Mouse (Mus musculus): Measurements from ENCODE around the gene Pygo2. TPM values are rescaled to one million over a fixed set of nuclear protein-coding genes. Genes with fewer than 3 reads are reported as not detected.

Gene Pygo2
- polyA plus RNA-seq, 1 experiment = 26.2 TPM

- H3K27ac ChIP-seq (ENCODE audit: insufficient read depth, low read depth, low read length) = no peak overlapping the region
- no peak overlapping the region for H3K4me3 ChIP-seq (ENCODE audit: insufficient read depth, low read depth, low read length)
- peaks cover 6% of the 10 kb centered on the region; the same call in 1 of the 2 replicates for H3K4me1 ChIP-seq (ENCODE audit: control insufficient read depth, insufficient read depth, low read length)
- WGBS = 20% methylated on average over 2 of the region's 2 CpGs
- no peaks in the 10 kb centered on the region for H3K36me3 ChIP-seq (ENCODE audit: control insufficient read depth, insufficient read depth, low read length)
- no peak for TF ChIP-seq POLR2A (IDR thresholded peaks at IDR 0.05; ENCODE audit: low read depth, low read length)
- no peak for TF ChIP-seq CTCF (conservative IDR thresholded peaks at IDR 0.05; ENCODE audit: insufficient read depth, insufficient read length, low read depth, low read length)
- H3K27me3 ChIP-seq (replicated peaks; ENCODE audit: control insufficient read depth, insufficient read depth, low read length) = no peaks in the 10 kb centered on the region
- DNase-seq = no peak
These were observed 12.9 kb upstream of the Pygo2 start for GRCm38 (mm10) chr3:89417131-89417530.

DNA sequence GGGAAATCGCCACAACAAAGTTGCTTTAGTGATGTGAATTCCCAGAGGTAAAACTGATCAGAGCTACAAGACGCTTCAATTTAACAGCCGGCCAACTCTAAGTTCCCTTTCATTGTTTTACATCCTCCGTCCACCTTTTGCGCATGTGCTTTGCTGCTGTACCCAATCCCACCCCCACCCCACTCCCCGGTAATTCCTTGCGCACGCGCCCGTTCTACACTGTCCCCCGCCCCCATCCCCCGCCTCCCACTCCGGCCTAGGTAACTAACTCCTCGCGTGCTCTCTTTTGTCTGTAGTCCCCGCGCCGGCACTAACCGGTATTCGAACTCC, 12.2 kb upstream of the Pygo2 start:
- Histone ChIP-seq H3K4me3 (ENCODE audit: insufficient read depth, low read depth, low read length) (peak overlapping the region; percentile 51), H3K27me3 (replicated peaks; ENCODE audit: control insufficient read depth, insufficient read depth, low read length) (no peaks in the 10 kb centered on the region), H3K36me3 (ENCODE audit: control insufficient read depth, insufficient read depth, low read length) (no peaks in the 10 kb centered on the region), H3K27ac (ENCODE audit: insufficient read depth, low read depth, low read length) (no peak overlapping the region), H3K4me1 (ENCODE audit: control insufficient read depth, insufficient read depth, low read length) (peaks cover 6% of the 10 kb centered on the region; the same call in 1 of the 2 replicates)
- no peak for TF ChIP-seq POLR2A (IDR thresholded peaks at IDR 0.05; ENCODE audit: low read depth, low read length)
- no peak for TF ChIP-seq CTCF (conservative IDR thresholded peaks at IDR 0.05; ENCODE audit: insufficient read depth, insufficient read length, low read depth, low read length)
- no peak for DNase-seq
- 2% methylated on average over 20 of the region's 20 CpGs for WGBS

- Histone ChIP-seq H3K4me1 (ENCODE audit: control insufficient read depth, insufficient read depth, low read length) (peaks cover 6% of the 10 kb centered on the region; the same call in 1 of the 2 replicates), H3K27ac (ENCODE audit: insufficient read depth, low read depth, low read length) (peak within 1 kb of the TSS; percentile 96), H3K27me3 (replicated peaks; ENCODE audit: control insufficient read depth, insufficient read depth, low read length) (no peaks in the 10 kb centered on the region), H3K4me3 (ENCODE audit: insufficient read depth, low read depth, low read length) (peak within 1 kb of the TSS; percentile 86), H3K36me3 (ENCODE audit: control insufficient read depth, insufficient read depth, low read length) (no peaks in the 10 kb centered on the region)
- DNase-seq = peak; percentile 99
- TF ChIP-seq CTCF (conservative IDR thresholded peaks at IDR 0.05; ENCODE audit: insufficient read depth, insufficient read length, low read depth, low read length) (no peak), POLR2A (IDR thresholded peaks at IDR 0.05; ENCODE audit: low read depth, low read length) (no peak)
- under 1% methylated on average over 39 of the region's 39 CpGs for WGBS
These were observed 11.7 kb upstream of the Pygo2 start, which contains the start of the genes Cks1b and Shc1 for GRCm38 (mm10) chr3:89418170-89418860. Gene Cks1b, minus strand, starts transcription at chr3:89418383. Gene Shc1, plus strand, starts transcription at chr3:89418443.

DNA sequence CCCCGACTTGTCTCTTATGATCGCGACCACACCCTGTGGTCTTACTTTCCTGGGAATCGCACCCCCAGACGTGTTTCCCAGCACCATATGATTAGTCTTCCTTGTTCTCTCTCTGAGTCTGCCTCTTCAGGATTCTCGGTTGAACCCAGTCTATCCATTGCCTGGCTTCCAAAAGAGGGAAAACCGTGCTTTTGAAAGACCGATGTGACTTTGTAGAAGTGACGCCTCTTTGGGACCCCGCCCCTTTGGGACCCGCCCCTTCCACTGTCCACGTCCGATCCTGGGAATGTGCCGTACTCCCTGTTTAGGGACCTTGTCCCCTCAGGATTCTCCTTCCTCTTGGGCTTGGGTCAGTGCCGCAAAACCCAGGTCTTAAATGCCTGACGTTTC, 11.2 kb upstream of the Pygo2 start:
- WGBS = 1% methylated on average over 16 of the region's 16 CpGs
- Histone ChIP-seq H3K4me1 (ENCODE audit: control insufficient read depth, insufficient read depth, low read length) (peaks cover 6% of the 10 kb centered on the region; the same call in 1 of the 2 replicates), H3K36me3 (ENCODE audit: control insufficient read depth, insufficient read depth, low read length) (no peaks in the 10 kb centered on the region), H3K4me3 (ENCODE audit: insufficient read depth, low read depth, low read length) (peak overlapping the region; percentile 86), H3K27me3 (replicated peaks; ENCODE audit: control insufficient read depth, insufficient read depth, low read length) (no peaks in the 10 kb centered on the region), H3K27ac (ENCODE audit: insufficient read depth, low read depth, low read length) (peak overlapping the region; percentile 96)
- TF ChIP-seq POLR2A (IDR thresholded peaks at IDR 0.05; ENCODE audit: low read depth, low read length) = no peak
- TF ChIP-seq CTCF (conservative IDR thresholded peaks at IDR 0.05; ENCODE audit: insufficient read depth, insufficient read length, low read depth, low read length) = no peak
- peak; percentile 92 for DNase-seq

GRCm38 (mm10) chr3:89419571-89419970, 10.4 kb upstream of the Pygo2 start:
- H3K27me3 ChIP-seq (replicated peaks; ENCODE audit: control insufficient read depth, insufficient read depth, low read length) = no peaks in the 10 kb centered on the region
- TF ChIP-seq CTCF (conservative IDR thresholded peaks at IDR 0.05; ENCODE audit: insufficient read depth, insufficient read length, low read depth, low read length) = no peak
- peak; percentile 12 for TF ChIP-seq POLR2A (IDR thresholded peaks at IDR 0.05; ENCODE audit: low read depth, low read length)
- H3K36me3 ChIP-seq (ENCODE audit: control insufficient read depth, insufficient read depth, low read length) = no peaks in the 10 kb centered on the region
- 2% methylated on average over 9 of the region's 9 CpGs for WGBS
- peak; percentile 84 for DNase-seq
- peak overlapping the region; percentile 86 for H3K4me3 ChIP-seq (ENCODE audit: insufficient read depth, low read depth, low read length)
- peak overlapping the region; percentile 96 for H3K27ac ChIP-seq (ENCODE audit: insufficient read depth, low read depth, low read length)
- H3K4me1 ChIP-seq (ENCODE audit: control insufficient read depth, insufficient read depth, low read length) = peaks cover 6% of the 10 kb centered on the region; the same call in 1 of the 2 replicates

- peaks cover 6% of the 10 kb centered on the region; the same call in 1 of the 2 replicates for H3K4me1 ChIP-seq (ENCODE audit: control insufficient read depth, insufficient read depth, low read length)
- peak overlapping the region; percentile 96 for H3K27ac ChIP-seq (ENCODE audit: insufficient read depth, low read depth, low read length)
- WGBS = 15% methylated on average over 3 of the region's 3 CpGs
- no peaks in the 10 kb centered on the region for H3K27me3 ChIP-seq (replicated peaks; ENCODE audit: control insufficient read depth, insufficient read depth, low read length)
- TF ChIP-seq POLR2A (IDR thresholded peaks at IDR 0.05; ENCODE audit: low read depth, low read length) (no peak), CTCF (conservative IDR thresholded peaks at IDR 0.05; ENCODE audit: insufficient read depth, insufficient read length, low read depth, low read length) (no peak)
- no peak for DNase-seq
- peak overlapping the region; percentile 86 for H3K4me3 ChIP-seq (ENCODE audit: insufficient read depth, low read depth, low read length)
- no peaks in the 10 kb centered on the region for H3K36me3 ChIP-seq (ENCODE audit: control insufficient read depth, insufficient read depth, low read length)
These were observed 10.0 kb upstream of the Pygo2 start for GRCm38 (mm10) chr3:89419981-89420380.

GRCm38 (mm10) chr3:89420421-89420820, 9.6 kb upstream of the Pygo2 start:
- TF ChIP-seq POLR2A (IDR thresholded peaks at IDR 0.05; ENCODE audit: low read depth, low read length) (no peak), CTCF (conservative IDR thresholded peaks at IDR 0.05; ENCODE audit: insufficient read depth, insufficient read length, low read depth, low read length) (no peak)
- H3K4me3 ChIP-seq (ENCODE audit: insufficient read depth, low read depth, low read length) = no peak overlapping the region
- WGBS = 49% methylated on average over 2 of the region's 2 CpGs

More at GRCm38 (mm10) chr3:89420421-89420820, 9.6 kb upstream of the Pygo2 start:
- Histone ChIP-seq H3K4me1 (ENCODE audit: control insufficient read depth, insufficient read depth, low read length) (peaks cover 6% of the 10 kb centered on the region; the same call in 1 of the 2 replicates), H3K36me3 (ENCODE audit: control insufficient read depth, insufficient read depth, low read length) (no peaks in the 10 kb centered on the region), H3K27me3 (replicated peaks; ENCODE audit: control insufficient read depth, insufficient read depth, low read length) (no peaks in the 10 kb centered on the region), H3K27ac (ENCODE audit: insufficient read depth, low read depth, low read length) (peak overlapping the region; percentile 74)
- DNase-seq = no peak
